Mouse (Mus musculus): Measurements from ENCODE around the gene Col4a4.

Gene Col4a4

DNA sequence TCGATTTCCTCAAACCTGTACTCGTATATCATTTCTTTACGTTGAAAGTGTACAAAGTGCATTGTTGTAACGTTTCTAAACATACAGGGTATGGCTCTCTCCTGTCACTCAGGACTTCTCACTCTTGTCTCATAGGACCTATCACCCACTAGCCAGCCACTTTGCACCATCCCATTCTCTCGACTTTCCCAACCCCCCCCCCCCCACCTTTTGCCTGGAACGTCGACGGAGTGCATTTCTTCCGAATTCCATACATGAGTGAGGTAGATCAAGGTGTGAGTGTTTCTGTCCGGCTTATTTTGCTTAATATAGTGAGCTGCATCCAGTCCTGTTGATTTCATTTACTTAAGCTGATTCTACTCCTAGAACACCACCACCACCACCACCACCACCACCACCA is 9.3 kb downstream of the Col4a4 start:
- DNase-seq: no peak

DNA sequence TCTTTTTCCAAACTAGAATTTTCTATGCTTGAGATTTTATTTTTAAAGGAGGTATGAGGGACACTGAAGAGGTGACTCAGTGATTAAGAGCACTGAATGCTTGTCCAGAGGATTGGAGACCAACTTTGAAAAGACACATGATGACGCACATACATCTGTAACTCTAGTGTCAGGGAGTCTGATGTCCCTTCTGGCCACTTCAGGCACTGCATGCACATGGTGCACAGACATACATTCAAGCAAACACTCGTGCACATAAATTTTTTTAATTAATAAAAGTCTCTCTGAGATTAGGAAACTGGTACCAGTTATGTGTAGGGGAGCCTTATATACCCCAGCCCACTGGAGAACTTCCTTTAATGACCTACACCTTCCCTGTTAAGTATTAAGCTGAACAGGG is 10.5 kb downstream of the Col4a4 start:
- DNase-seq: no peak

DNA sequence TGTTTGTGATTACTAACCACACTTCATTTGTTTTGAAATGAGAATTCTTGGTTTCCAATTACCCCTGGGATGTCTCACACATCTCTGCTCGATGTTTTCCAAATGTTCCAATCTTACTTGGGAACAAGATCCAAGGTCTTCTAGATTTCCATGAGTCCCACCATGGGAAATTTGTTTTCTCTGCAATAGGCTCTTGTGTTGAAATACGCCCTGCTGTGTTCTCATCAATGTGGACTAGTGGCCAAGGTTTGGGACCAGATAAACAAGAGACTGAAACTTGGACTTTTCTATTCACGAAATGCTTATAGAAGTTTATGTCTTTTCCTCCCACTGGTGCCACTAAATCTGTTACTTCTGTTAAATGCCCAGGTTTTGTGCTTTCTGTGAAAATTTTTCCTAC is 11.0 kb downstream of the Col4a4 start:
- no peak for DNase-seq

DNA sequence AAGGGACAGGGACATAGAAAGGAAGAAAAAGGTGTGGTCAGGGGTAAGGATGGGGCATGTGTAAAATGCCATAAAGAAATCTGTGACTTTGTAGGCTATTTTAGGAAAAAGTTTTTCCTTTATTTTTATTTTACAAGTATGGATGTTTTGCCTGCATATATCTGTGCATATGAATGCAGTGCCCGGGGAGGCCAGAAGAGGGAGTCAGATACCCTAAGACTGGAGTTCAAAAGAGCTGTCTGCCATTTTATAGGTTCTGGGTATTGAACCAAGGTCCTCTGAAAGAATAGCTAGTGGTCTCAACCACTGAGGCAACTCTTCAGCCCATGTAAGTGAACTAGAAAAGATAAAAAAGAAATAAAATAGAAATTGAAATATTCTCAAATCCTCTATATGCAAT is 14.9 kb downstream of the Col4a4 start:
- DNase-seq: no peak

DNA sequence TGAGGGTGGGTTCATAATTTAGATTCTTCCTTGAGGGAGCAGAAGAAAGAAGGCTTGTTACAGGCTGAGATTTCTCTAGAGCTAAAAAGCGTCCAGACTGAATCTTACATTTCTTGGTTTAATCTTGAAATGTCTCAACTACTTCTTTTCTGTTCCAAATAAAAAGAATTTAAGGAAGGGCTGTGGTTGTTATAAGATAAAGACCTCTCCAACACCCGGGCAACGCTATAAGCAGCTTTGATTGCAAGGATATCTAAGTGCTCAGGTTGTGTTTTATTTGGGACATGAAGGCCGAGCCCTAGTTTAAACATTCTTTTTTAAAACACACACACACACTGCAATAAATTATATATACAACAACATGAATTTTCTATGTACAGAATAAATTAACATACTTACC is 17.2 kb downstream of the Col4a4 start:
- no peak for DNase-seq

DNA sequence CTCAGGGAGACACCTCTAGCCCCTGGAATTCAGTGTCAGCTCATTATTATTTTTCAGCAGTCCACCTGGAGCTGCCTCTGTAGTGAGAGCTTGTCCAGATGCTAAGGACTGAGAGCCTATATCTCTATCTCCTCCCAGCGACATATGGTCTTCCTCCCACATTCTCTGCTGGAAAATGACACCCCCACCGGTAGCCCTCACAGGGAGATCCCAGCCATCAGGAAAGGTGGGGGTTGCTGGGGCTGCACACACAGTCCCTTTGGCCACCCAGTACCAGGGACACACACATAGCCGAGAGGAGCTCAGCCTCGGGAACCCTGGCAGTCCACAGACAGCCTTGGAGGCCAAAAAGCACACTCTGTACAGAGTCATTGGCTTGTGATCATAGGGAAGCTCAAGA is 26.4 kb downstream of the Col4a4 start:
- no peak for DNase-seq

DNA sequence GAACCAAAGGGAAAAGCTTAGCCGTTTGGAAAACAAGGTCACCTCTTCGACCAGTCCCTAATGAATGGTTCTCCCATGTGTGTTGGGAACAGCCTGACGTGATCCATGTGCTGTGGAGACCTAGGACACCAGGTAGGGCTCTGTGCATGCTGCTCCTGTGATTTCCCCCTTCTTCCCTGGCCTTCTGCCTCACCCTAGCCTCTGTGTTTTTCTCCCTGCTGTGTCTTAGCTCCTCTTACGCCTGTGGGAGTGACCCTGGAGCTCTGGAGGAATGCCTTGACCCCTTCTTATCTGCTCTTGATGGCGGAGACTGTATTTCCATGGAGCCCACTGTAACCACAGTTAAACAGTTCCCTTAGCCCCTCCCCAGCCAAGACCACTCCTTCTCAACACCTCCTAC is 31.8 kb downstream of the Col4a4 start:
- DNase-seq: no peak

DNA sequence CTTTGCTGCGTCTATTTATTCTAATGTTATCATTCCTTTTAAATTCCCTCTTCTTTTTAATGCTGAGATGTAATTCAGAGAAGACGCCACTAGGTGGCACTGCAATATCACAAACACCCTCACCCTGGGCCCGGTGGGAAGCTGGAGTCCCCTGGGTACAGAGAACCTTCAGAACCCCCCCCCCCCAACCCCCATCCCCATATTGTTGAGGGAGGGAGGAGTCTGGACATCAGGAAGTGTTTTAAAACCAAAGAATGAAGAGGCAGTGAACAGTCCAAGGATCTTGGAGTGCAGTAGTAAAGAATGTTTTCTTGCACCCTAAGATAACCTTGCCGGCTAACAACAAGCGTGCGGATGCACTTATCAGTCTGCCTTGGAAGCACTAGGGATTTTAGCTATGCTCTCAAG is 32.2 kb downstream of the Col4a4 start:
- DNase-seq: peak; percentile 5 to 8

DNA sequence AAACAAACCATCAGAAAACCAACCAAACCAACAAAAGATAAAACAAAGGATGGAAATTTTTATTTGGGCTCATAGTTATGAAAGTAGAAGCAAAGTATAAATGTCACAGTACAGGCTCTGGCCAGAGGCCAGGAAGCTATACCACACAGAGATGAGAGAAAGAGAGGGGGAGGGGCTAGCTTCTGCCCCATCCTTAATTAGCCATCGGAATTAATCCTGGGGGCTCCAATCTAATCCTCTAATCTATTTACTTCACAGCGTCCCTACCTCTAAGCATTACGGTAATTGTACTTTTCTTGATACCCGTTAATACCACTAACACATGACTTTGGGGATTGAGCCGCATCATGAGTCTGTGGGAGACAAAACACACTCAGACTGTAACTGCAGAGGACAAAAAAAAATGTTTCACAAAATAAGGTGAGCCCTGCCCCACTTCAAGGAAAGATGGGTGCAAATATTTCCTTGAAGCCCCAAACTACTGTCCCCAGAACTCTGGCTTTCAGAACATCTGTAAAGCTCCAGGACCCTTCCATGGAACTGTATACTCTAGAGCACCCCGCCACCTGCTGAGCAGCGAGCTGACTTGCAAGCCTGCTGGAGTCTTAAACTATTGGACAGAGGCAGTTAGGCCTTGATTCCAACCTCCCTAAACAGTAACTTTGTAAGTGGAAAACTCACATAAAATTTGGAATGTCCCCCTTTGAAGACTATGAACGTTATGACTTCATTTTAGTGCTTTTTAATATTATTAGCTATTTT is 41.3 kb downstream of the Col4a4 start:
- DNase-seq: no peak

DNA sequence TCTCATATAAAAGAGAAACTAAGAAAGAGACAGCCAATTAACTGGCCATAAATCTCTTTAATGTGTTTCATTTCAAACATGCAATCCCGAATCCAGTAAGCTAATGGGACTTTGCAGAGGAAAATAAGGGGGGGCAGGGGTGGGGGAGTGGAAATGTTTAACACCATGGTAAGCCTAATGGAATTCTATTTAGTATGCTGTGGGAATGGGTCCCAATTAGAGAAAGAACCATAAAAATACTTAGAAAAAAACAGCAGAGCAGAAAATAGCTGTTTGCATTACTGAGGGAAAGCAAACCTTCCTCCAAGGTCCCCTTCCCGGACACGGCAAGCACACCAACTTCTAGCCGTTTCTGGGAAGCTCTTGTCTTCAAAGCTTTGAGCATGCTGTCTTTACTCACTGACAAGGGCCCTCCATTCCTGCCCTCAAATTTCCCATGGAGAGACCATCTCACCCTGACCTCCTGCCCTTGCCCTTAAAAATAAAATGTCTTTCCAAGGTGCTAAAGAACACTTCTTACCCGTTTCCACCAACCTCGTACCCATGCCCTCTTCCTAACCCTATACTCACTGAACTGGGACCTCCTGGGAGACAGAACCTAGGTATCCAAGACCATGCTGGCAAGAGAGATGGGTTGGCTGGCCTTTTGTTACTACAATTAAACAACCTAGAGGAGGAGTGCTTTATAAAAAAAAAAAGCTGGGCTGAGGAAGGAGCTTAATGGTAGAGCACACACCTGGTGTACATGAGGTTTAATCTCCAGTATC is 42.0 kb downstream of the Col4a4 start:
- no peak for DNase-seq

DNA sequence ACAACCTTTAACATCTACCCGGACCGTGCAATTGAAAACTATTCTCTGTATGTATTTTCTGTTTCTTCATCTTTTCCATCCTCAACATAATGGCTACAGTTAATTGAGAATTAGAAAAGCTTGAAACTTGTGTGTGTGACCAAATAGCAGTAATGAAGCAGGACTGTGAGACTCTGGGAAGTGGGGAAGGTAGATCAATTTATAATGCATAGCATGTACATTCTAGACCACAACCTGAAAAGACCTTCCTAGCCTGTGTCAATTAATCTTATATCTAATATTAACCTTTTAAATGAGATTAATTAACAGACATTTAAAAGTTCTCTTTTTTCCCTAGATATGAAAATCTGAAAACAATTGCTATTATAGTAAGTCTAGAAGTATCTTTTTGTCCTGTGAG is 42.7 kb downstream of the Col4a4 start:
- no peak for DNase-seq

DNA sequence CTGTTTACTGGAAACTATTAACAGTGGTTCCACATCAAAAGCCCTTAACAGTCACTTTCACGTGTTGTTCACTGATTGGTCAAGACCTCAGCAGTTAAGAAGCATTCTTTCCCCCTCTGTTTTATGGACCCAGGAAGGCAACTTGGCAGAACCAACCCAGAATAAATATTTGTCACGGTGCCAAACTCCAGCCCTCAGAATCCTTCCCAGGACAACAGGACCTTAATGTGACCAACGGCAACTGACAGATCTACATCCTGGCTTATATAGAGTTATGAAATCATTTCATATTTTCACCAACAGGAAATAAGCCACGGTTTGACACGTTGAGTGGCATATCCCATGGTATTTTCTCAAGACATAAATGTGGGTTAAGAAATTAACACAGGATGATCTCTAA is 46.6 kb downstream of the Col4a4 start:
- DNase-seq: no peak

DNA sequence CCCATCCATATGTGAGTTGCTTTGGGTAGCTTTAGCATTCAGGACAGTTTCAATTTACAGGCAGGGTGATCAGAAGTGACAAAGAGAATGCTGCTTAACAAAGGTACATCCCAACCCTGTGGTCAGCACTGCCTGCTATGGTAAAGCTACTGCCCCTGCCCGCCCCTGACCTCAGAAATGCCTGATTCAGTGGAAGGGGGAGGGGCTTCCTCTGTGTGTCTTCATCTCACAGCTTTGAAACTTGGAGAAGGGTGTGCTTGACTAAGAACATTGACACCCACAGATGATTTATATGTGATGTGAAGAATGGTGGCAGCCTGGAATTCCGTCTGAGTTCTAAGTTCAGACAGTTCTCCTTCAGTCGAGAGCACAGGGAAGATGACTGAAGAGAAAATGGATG is 48.8 kb downstream of the Col4a4 start:
- no peak for DNase-seq

DNA sequence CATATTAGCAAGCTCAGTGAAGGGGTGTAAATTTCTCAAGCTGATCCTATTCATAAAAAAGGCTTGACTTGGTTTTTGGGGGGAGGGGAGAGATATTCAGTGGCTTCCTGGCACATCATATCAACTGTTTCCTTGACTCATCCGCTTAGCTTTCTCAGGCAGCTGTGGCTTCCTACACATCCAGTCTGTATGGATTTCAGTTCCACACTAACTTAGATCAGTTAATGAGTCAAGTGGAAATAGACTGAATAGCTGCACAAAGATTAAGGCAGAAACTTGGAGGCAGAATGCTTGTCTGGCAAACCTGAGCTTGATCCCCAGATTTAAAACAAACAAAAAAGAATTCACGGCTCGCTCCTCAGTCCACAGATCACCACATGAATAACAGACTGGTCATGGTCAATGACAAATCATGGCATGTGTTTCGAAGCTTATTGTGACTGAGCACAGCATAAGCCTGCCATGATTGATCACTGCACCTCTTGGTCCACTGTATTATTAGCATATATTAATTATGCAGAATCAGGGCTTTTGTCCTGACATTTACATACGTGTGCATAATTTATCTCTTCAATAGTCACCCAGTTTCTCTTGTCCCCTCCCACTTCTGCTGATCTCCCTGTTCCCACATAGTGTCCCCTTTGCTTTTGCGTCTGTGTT is 50.0 kb downstream of the Col4a4 start:
- DNase-seq: no peak

DNA sequence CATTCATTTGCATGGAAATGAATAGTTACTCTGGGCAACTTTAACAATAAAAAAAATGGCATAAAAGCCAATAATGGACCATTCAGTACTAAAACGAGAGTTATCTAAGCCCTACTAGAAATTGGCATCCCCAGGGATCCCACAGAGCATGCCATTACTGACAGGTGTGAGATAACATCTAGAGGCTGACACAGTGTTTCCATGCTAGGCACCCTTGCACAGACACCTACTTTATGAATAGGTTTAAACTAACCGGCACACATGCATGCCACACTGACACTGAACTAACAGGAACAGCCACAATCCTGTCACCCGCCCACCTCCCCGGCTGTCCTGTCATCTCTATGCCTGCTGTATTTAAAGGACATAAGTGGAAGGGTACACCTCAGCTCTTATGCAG is 58.7 kb downstream of the Col4a4 start:
- no peak for DNase-seq

DNA sequence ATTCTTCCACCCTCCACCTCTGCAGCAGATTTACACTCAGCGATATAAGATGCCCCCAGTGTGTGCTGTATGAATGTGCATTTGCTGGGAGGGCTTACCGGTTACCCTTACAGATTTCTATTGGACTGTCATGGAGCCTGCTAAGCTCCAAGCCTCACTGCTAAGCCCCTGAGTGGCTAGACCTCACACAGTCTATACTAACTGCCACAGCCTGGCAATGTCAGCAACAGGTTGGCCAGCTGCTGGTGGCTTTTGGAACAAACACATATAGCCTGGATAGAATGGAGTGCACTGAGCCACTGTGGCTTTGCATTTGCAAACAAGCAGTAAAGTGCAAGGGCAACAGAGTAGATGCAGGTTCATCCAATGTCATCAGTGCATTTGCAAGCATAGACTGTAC is 94.7 kb downstream of the Col4a4 start:
- DNase-seq: no peak

DNA sequence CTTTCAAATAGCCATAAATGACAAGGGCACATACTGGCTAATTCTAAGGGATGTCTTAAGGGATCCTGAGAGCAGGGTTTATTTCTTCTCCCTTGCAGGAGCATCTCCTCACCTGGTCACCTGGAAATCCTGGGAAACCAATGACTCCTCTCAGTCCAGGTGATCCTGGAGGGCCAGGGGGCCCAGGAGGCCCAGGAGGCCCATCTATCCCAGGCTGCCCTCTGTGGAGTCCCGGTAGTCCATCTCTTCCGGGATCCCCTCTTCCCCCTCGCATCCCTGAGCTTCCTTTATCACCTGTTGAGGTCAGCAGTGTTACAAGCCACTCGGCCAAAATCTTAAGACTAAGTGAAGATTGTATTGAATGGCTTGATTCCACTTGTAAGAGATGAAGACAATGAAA is 100.3 kb downstream of the Col4a4 start:
- DNase-seq: no peak

DNA sequence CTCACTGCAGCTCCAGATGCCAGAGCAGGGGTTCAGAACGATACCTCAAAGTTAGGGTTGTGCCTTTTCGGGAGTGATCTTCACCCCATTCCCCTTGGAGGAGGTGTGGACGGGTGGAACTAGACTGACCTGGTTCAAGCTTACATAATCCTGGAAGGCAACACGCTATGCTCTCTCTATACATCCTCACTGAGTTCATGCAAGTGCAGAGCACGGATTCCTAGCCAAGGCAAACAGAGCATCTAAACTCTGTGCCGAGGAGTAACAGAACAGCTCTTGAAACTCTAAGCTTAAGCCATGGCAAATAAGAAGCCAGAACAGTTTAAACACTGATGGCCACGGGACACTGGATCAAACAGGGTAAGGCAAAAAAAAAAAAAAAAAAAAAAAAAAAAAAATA is 104.3 kb downstream of the Col4a4 start:
- DNase-seq: no peak

DNA sequence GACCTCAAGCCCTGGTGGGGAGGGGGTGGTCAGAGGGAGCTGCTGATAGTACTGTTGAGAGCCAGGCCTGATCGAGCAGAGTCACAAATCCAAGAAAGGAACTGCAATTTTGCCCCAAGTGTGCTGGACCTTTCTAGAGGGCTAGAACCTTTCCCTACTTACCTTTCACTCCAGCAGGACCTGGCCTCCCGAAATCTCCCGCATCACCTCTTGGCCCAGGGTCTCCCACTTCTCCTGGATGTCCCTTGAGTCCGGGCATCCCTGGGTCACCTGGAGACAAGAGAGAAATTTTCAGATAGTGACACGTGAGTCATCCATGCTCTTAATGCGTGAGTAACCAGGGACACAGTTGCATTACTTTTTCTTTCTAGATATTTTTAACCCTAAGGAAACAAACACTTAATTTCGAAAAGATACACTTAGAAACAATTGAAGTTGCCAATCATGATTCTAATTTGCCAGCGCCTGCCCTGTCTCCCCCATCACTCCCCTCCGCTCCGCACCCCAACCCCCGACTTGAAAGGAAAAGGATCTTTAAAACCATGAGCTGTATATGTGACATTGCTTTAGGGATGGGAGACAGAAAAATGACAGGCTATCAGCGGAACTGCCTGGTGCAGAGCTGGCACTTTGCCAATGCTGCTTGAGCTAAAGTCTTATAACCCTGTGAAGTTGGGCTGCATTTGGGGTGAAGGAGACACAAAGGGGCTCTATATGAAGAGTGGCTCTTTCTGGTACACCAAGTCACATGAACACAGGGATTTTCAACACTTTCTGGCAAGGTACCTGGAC is 106.8 kb downstream of the Col4a4 start:
- DNase-seq: no peak

DNA sequence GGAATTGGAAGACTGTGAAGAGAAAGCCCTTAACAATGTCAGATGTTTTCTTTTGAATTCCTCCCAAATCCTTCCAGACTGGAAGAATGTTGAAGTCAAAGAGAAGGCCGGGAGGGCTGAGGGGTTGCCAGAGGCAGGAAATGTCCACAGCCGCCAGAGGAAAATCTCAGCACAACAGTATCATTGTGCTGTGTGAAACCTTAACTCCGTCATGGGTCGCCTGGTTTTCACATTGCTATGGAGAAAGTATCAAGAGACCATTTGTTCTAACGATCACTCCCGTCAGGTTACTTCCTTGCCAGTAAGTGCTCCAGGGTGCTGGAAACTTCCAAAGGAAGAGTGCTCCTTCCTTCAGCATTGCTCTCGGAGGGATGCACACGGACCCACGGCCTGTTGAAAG is 109.9 kb downstream of the Col4a4 start:
- no peak for DNase-seq

DNA sequence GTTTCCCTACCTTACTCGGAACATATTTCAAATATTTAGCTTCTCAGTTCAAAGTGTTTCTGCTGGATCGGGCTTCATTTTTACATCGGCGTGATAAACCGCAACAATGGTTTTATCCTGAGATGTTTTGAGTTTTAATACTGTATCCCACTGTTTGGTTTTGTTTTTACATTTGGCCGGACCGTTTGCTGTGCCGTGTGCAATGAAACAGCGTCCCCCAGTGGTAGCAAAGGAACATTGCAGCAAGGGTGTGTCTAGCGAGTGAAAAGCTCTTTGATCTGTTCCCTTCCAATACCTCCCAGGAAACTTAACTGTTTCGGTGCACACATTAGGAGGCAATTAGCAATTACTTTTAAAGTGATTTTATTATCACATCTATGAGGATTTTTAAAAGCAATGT is 110.4 kb downstream of the Col4a4 start:
- DNase-seq: no peak

DNA sequence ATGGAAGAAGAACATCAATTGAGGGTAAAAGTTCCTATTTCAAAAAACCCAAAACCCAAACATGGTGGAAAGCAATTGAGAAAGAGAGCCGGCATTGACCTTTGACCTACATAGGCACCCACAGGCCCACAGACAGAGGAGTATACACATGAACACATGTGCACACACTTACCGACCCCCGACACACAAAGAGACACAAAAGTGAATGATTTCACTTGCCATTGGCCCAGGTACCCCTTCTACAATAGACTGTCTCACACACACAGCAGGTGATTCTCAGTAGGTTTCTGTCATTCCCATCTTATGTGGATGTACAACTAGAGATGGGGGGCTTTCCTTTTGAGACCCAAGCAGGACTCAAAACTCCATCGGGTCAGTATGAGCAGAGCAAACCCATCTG is 110.8 kb downstream of the Col4a4 start:
- DNase-seq: no peak

DNA sequence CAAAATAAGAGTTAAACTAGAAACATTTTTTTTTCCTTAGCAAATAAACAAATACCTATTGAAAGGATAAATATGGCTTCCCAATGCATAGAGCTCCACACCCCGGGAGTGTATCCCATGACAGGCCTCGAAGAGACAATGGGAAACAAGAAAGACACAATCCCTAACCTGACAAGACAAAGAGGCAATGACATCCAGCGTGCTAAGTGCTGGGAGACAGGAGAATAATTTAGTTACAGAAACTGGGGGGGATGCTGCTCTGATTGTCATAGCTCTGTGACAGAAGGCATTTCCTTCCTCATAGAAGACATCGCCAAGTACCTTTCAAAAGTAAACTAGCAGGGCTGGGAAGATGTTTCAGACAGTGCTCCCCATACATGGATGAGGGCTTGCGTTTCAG is 111.4 kb downstream of the Col4a4 start:
- no peak for DNase-seq
